Mouse (Mus musculus): ENCODE results near the gene Kdsr. TPM values are rescaled to one million over a fixed set of nuclear protein-coding genes. Genes with fewer than 3 reads are reported as not detected.

The Kdsr gene
- polyA plus RNA-seq, 1 experiment from 2014 or later: 15.7 TPM

- Histone ChIP-seq H3K4me2 (ENCODE audit: low read depth, low read length) (no peak overlapping the region), H3K4me1 (ENCODE audit: control insufficient read depth, insufficient read depth, low read length) (no peaks in the 10 kb centered on the region), H3K4me3 (replicated peaks; ENCODE audit: low read length) (no peak overlapping the region), H3K27me3 (ENCODE audit: control insufficient read depth, insufficient read depth, low read length) (no peaks in the 10 kb centered on the region), H3K36me3 (ENCODE audit: control insufficient read depth, insufficient read depth, low read length) (peaks cover 19% of the 10 kb centered on the region), H3K9ac (ENCODE audit: low read length) (no peak overlapping the region), H3K9me3 (replicated peaks; ENCODE audit: control insufficient read depth, low read length) (no peaks in the 10 kb centered on the region), H3K27ac (ENCODE audit: low read length) (no peak overlapping the region)
- ATAC-seq (ENCODE audit: insufficient read depth, low FRiP score): no peak
These were observed 9.2 kb upstream of the Kdsr start for GRCm38 (mm10) chr1:106768773-106769172.

GRCm38 (mm10) chr1:106765771-106766170 lies 6.2 kb upstream of the Kdsr start:
- no peak for ATAC-seq (ENCODE audit: insufficient read depth, low FRiP score)
- H3K27me3 ChIP-seq (ENCODE audit: control insufficient read depth, insufficient read depth, low read length): no peaks in the 10 kb centered on the region

DNA sequence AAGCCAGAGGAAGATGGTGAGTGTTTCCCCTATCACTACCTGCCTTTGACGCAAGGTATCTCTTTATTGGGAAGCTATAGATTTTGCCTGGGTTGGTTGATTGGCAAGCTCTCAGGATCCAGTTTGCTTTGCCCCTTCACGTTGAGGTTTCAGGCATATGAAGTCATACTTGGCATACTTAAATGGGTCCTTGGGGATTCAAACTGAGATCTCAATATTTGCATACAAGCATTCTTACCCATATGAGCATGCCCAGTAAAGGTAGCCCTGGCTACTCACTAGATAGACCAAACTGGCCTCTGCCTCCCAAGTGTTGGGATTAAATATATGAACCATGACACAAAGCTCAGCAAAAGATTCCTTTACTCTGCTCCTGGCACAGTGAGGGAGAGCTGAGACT lies 5.3 kb upstream of the Kdsr start:
- no peak for ATAC-seq (ENCODE audit: insufficient read depth, low FRiP score)
- Histone ChIP-seq H3K9me3 (replicated peaks; ENCODE audit: control insufficient read depth, low read length) (no peaks in the 10 kb centered on the region), H3K4me2 (ENCODE audit: low read depth, low read length) (no peak overlapping the region), H3K4me3 (replicated peaks; ENCODE audit: low read length) (no peak overlapping the region), H3K27ac (ENCODE audit: low read length) (no peak overlapping the region), H3K9ac (ENCODE audit: low read length) (no peak overlapping the region), H3K27me3 (ENCODE audit: control insufficient read depth, insufficient read depth, low read length) (no peaks in the 10 kb centered on the region), H3K36me3 (ENCODE audit: control insufficient read depth, insufficient read depth, low read length) (peaks cover 8% of the 10 kb centered on the region), H3K4me1 (ENCODE audit: control insufficient read depth, insufficient read depth, low read length) (no peaks in the 10 kb centered on the region; the same call in 1 of the 2 replicates)
- WGBS: 84% methylated on average over 2 of the region's 2 CpGs

More at GRCm38 (mm10) chr1:106765771-106766170, 6.2 kb upstream of the Kdsr start:
- 88% methylated on average over 8 of the region's 8 CpGs for WGBS
- Histone ChIP-seq H3K27ac (ENCODE audit: low read length) (no peak overlapping the region), H3K9ac (ENCODE audit: low read length) (no peak overlapping the region), H3K36me3 (ENCODE audit: control insufficient read depth, insufficient read depth, low read length) (peaks cover 15% of the 10 kb centered on the region), H3K4me2 (ENCODE audit: low read depth, low read length) (no peak overlapping the region), H3K4me3 (replicated peaks; ENCODE audit: low read length) (no peak overlapping the region), H3K9me3 (replicated peaks; ENCODE audit: control insufficient read depth, low read length) (no peaks in the 10 kb centered on the region), H3K4me1 (ENCODE audit: control insufficient read depth, insufficient read depth, low read length) (no peaks in the 10 kb centered on the region; the same call in 1 of the 2 replicates)

DNA sequence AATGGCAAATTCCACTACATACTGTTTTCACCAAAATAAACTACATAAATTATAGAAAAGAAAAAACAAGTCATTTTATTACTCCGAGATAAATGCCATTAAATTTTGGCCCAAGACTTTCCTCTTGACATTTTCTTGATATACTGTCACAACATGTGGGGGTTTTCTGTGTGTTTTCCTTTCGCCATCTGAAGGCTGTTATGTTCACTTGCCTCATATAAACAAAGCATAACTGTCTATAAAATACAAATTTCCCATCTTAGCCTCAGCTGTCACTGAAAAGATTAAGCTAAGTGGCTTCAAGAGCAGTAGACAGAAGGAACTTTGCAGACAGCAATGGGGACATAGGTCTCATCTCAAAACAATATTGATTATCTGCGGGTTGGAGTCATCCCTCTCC lies 4.8 kb upstream of the Kdsr start:
- Histone ChIP-seq H3K9ac (ENCODE audit: low read length) (no peak overlapping the region), H3K4me2 (ENCODE audit: low read depth, low read length) (no peak overlapping the region), H3K4me1 (ENCODE audit: control insufficient read depth, insufficient read depth, low read length) (no peaks in the 10 kb centered on the region; the same call in 1 of the 2 replicates), H3K36me3 (ENCODE audit: control insufficient read depth, insufficient read depth, low read length) (peaks cover 8% of the 10 kb centered on the region; the same call in 1 of the 2 replicates), H3K27ac (ENCODE audit: low read length) (no peak overlapping the region), H3K27me3 (ENCODE audit: control insufficient read depth, insufficient read depth, low read length) (no peaks in the 10 kb centered on the region), H3K4me3 (replicated peaks; ENCODE audit: low read length) (no peak overlapping the region), H3K9me3 (replicated peaks; ENCODE audit: control insufficient read depth, low read length) (no peaks in the 10 kb centered on the region)
- ATAC-seq (ENCODE audit: insufficient read depth, low FRiP score): no peak
- 72% methylated on average over 3 of the region's 3 CpGs for WGBS

- Histone ChIP-seq H3K4me3 (replicated peaks; ENCODE audit: low read length) (no peak overlapping the region), H3K9me3 (replicated peaks; ENCODE audit: control insufficient read depth, low read length) (no peaks in the 10 kb centered on the region), H3K27ac (ENCODE audit: low read length) (no peak overlapping the region), H3K27me3 (ENCODE audit: control insufficient read depth, insufficient read depth, low read length) (no peaks in the 10 kb centered on the region), H3K4me2 (ENCODE audit: low read depth, low read length) (no peak overlapping the region), H3K9ac (ENCODE audit: low read length) (no peak overlapping the region), H3K36me3 (ENCODE audit: control insufficient read depth, insufficient read depth, low read length) (no peaks in the 10 kb centered on the region), H3K4me1 (ENCODE audit: control insufficient read depth, insufficient read depth, low read length) (peaks cover 16% of the 10 kb centered on the region)
- no peak for ATAC-seq (ENCODE audit: insufficient read depth, low FRiP score)
- WGBS: 84% methylated on average over 3 of the region's 3 CpGs
These were observed 1.2 kb upstream of the Kdsr start for GRCm38 (mm10) chr1:106760750-106761149.

- Histone ChIP-seq H3K27ac (ENCODE audit: low read length) (peak overlapping the region; percentile 90), H3K4me1 (ENCODE audit: control insufficient read depth, insufficient read depth, low read length) (peaks cover 16% of the 10 kb centered on the region), H3K27me3 (ENCODE audit: control insufficient read depth, insufficient read depth, low read length) (no peaks in the 10 kb centered on the region), H3K9me3 (replicated peaks; ENCODE audit: control insufficient read depth, low read length) (no peaks in the 10 kb centered on the region), H3K36me3 (ENCODE audit: control insufficient read depth, insufficient read depth, low read length) (no peaks in the 10 kb centered on the region), H3K4me3 (replicated peaks; ENCODE audit: low read length) (peak overlapping the region; percentile 85), H3K4me2 (ENCODE audit: low read depth, low read length) (peak overlapping the region; percentile 98), H3K9ac (ENCODE audit: low read length) (peak overlapping the region; percentile 87)
- 1% methylated on average over 34 of the region's 34 CpGs for WGBS
- peak; percentile 59 for ATAC-seq (ENCODE audit: insufficient read depth, low FRiP score)
These were observed 574 bp downstream of the Kdsr start for GRCm38 (mm10) chr1:106758734-106759571.

- H3K4me2 ChIP-seq (ENCODE audit: low read depth, low read length): no peak overlapping the region
- no peak overlapping the region for H3K27ac ChIP-seq (ENCODE audit: low read length)
- H3K4me3 ChIP-seq (replicated peaks; ENCODE audit: low read length): no peak overlapping the region
- no peak for ATAC-seq (ENCODE audit: insufficient read depth, low FRiP score)
- H3K27me3 ChIP-seq (ENCODE audit: control insufficient read depth, insufficient read depth, low read length): no peaks in the 10 kb centered on the region
- peaks cover 16% of the 10 kb centered on the region for H3K4me1 ChIP-seq (ENCODE audit: control insufficient read depth, insufficient read depth, low read length)
- H3K9ac ChIP-seq (ENCODE audit: low read length): no peak overlapping the region
- H3K9me3 ChIP-seq (replicated peaks; ENCODE audit: control insufficient read depth, low read length): no peaks in the 10 kb centered on the region
- 0 out of 2 replicates have a peak, but pooled peaks cover 6% of the 10 kb centered on the region for H3K36me3 ChIP-seq (ENCODE audit: control insufficient read depth, insufficient read depth, low read length)
- WGBS: 57% methylated on average over 4 of the region's 4 CpGs
These were observed 2.9 kb downstream of the Kdsr start for GRCm38 (mm10) chr1:106756633-106757032.

DNA sequence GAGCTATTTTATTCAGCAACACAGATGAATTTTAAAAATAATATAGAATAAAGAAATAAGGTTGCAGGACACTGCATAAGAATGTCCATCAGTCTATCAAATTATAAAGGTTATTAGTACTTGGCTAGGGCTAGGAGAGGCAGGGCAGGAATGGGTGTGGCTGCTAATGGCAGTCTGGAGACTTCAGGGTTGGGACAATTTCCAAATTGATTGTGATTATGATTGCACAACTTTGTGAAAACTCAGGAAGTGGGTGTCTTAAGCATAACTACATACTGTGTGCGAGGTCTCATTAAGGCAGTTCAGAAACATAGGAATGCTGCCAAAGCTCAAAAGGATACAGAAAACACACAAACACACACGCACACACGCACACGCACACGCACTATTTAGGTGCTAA lies 7.5 kb downstream of the Kdsr start:
- peaks cover 13% of the 10 kb centered on the region; the same call in 1 of the 2 replicates for H3K36me3 ChIP-seq (ENCODE audit: control insufficient read depth, insufficient read depth, low read length)
- no peak overlapping the region for H3K27ac ChIP-seq (ENCODE audit: low read length)
- no peak overlapping the region for H3K4me2 ChIP-seq (ENCODE audit: low read depth, low read length)
- no peak for ATAC-seq (ENCODE audit: insufficient read depth, low FRiP score)
- H3K4me3 ChIP-seq (replicated peaks; ENCODE audit: low read length): no peak overlapping the region
- H3K27me3 ChIP-seq (ENCODE audit: control insufficient read depth, insufficient read depth, low read length): no peaks in the 10 kb centered on the region
- 94% methylated on average over 5 of the region's 5 CpGs for WGBS
- H3K4me1 ChIP-seq (ENCODE audit: control insufficient read depth, insufficient read depth, low read length): no peaks in the 10 kb centered on the region
- H3K9me3 ChIP-seq (replicated peaks; ENCODE audit: control insufficient read depth, low read length): no peaks in the 10 kb centered on the region
- H3K9ac ChIP-seq (ENCODE audit: low read length): no peak overlapping the region

- H3K4me2 ChIP-seq (ENCODE audit: low read depth, low read length): no peak overlapping the region
- ATAC-seq (ENCODE audit: insufficient read depth, low FRiP score): no peak
- H3K4me3 ChIP-seq (replicated peaks; ENCODE audit: low read length): no peak overlapping the region
- H3K4me1 ChIP-seq (ENCODE audit: control insufficient read depth, insufficient read depth, low read length): no peaks in the 10 kb centered on the region
- H3K36me3 ChIP-seq (ENCODE audit: control insufficient read depth, insufficient read depth, low read length): peaks cover 16% of the 10 kb centered on the region
- no peak overlapping the region for H3K27ac ChIP-seq (ENCODE audit: low read length)
- H3K9ac ChIP-seq (ENCODE audit: low read length): no peak overlapping the region
- WGBS: 79% methylated on average over 1 of the region's 1 CpGs
- H3K27me3 ChIP-seq (ENCODE audit: control insufficient read depth, insufficient read depth, low read length): no peaks in the 10 kb centered on the region
- H3K9me3 ChIP-seq (replicated peaks; ENCODE audit: control insufficient read depth, low read length): no peaks in the 10 kb centered on the region
These were observed 8.9 kb downstream of the Kdsr start for GRCm38 (mm10) chr1:106750656-106751055.
